Mouse (Mus musculus): ENCODE data around the gene Clhc1. TPM values are rescaled to one million over a fixed set of nuclear protein-coding genes. Genes with fewer than 3 reads are reported as not detected.

Gene Clhc1
- polyA plus RNA-seq, 1 experiment from 2014 or later = 0.28 TPM

- DNase-seq (ENCODE audit: low spot score) = no peak
- H3K9ac ChIP-seq (ENCODE audit: low read length) = no peak overlapping the region
- H3K4me3 ChIP-seq (ENCODE audit: low read depth, low read length) = no peak overlapping the region
- no peak overlapping the region for H3K4me2 ChIP-seq (ENCODE audit: low read length)
- no peaks in the 10 kb centered on the region for H3K36me3 ChIP-seq (ENCODE audit: control insufficient read depth, insufficient read depth, low read length)
- no peaks in the 10 kb centered on the region for H3K27me3 ChIP-seq (replicated peaks; ENCODE audit: control insufficient read depth, insufficient read depth, low read length)
- no peaks in the 10 kb centered on the region for H3K4me1 ChIP-seq (replicated peaks; ENCODE audit: control insufficient read depth, insufficient read depth, low read length)
- ATAC-seq (replicated peaks; ENCODE audit: low FRiP score, low TSS enrichment, low read depth) = no peak
- H3K9me3 ChIP-seq (ENCODE audit: control insufficient read depth, low read length) = no peaks in the 10 kb centered on the region
- no peak overlapping the region for H3K27ac ChIP-seq (ENCODE audit: low read depth)
Measured at GRCm38 (mm10) chr11:29597159-29597558, 49.4 kb downstream of the Clhc1 start.

GRCm38 (mm10) chr11:29599000-29599399, 51.2 kb downstream of the Clhc1 start:
- ATAC-seq (replicated peaks; ENCODE audit: low FRiP score, low TSS enrichment, low read depth) = no peak
- no peaks in the 10 kb centered on the region for H3K4me1 ChIP-seq (replicated peaks; ENCODE audit: control insufficient read depth, insufficient read depth, low read length)
- no peak overlapping the region for H3K4me3 ChIP-seq (ENCODE audit: low read depth, low read length)
- no peaks in the 10 kb centered on the region for H3K27me3 ChIP-seq (replicated peaks; ENCODE audit: control insufficient read depth, insufficient read depth, low read length)
- H3K27ac ChIP-seq (ENCODE audit: low read depth) = no peak overlapping the region
- DNase-seq (ENCODE audit: low spot score) = no peak
- no peak overlapping the region for H3K9ac ChIP-seq (ENCODE audit: low read length)
- H3K4me2 ChIP-seq (ENCODE audit: low read length) = no peak overlapping the region
- H3K36me3 ChIP-seq (ENCODE audit: control insufficient read depth, insufficient read depth, low read length) = no peaks in the 10 kb centered on the region
- no peaks in the 10 kb centered on the region for H3K9me3 ChIP-seq (ENCODE audit: control insufficient read depth, low read length)

GRCm38 (mm10) chr11:29603581-29603980, 55.8 kb downstream of the Clhc1 start:
- DNase-seq (ENCODE audit: low spot score) (no peak), ATAC-seq (replicated peaks; ENCODE audit: low FRiP score, low TSS enrichment, low read depth) (no peak)
- Histone ChIP-seq H3K27ac (ENCODE audit: low read depth) (no peak overlapping the region), H3K36me3 (ENCODE audit: control insufficient read depth, insufficient read depth, low read length) (no peaks in the 10 kb centered on the region), H3K4me3 (ENCODE audit: low read depth, low read length) (no peak overlapping the region), H3K27me3 (replicated peaks; ENCODE audit: control insufficient read depth, insufficient read depth, low read length) (no peaks in the 10 kb centered on the region), H3K4me2 (ENCODE audit: low read length) (no peak overlapping the region), H3K4me1 (replicated peaks; ENCODE audit: control insufficient read depth, insufficient read depth, low read length) (no peaks in the 10 kb centered on the region), H3K9me3 (ENCODE audit: control insufficient read depth, low read length) (no peaks in the 10 kb centered on the region), H3K9ac (ENCODE audit: low read length) (no peak overlapping the region)
- WGBS = 31% methylated on average over 2 of the region's 2 CpGs

DNA sequence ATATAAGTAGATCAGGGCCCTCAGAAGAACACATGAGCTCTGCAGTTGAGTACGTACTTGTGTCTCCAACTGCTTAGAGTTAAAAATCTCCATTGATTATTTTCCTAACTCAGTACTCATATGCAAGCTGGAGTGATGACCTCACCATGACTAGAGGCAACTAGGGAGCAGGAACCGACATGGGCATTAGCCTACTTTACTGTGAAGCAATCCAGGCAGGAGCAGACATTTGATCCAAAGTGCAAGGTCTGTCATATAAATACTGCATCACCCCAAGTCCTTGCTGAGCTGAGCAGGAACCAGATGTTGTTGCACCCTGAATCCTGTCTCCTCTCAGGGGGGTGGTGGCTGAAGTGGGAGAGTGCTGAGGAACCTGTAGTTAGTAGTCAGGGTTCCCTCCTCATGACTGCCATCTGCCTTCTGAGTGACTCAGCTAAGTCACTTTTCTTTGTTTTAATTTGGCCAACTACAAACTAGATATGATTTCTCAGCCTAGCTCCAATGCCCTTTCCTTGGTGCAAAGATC, 59.8 kb downstream of the Clhc1 start:
- Histone ChIP-seq H3K4me2 (ENCODE audit: low read length) (no peak overlapping the region), H3K36me3 (ENCODE audit: control insufficient read depth, insufficient read depth, low read length) (no peaks in the 10 kb centered on the region), H3K27ac (ENCODE audit: low read depth) (no peak overlapping the region), H3K9me3 (ENCODE audit: control insufficient read depth, low read length) (no peaks in the 10 kb centered on the region), H3K9ac (ENCODE audit: low read length) (no peak overlapping the region), H3K4me1 (replicated peaks; ENCODE audit: control insufficient read depth, insufficient read depth, low read length) (no peaks in the 10 kb centered on the region), H3K27me3 (replicated peaks; ENCODE audit: control insufficient read depth, insufficient read depth, low read length) (no peaks in the 10 kb centered on the region), H3K4me3 (ENCODE audit: low read depth, low read length) (no peak overlapping the region)
- DNase-seq (ENCODE audit: low spot score) (no peak), ATAC-seq (replicated peaks; ENCODE audit: low FRiP score, low TSS enrichment, low read depth) (no peak)
- WGBS = 78% methylated on average over 2 of the region's 2 CpGs

DNA sequence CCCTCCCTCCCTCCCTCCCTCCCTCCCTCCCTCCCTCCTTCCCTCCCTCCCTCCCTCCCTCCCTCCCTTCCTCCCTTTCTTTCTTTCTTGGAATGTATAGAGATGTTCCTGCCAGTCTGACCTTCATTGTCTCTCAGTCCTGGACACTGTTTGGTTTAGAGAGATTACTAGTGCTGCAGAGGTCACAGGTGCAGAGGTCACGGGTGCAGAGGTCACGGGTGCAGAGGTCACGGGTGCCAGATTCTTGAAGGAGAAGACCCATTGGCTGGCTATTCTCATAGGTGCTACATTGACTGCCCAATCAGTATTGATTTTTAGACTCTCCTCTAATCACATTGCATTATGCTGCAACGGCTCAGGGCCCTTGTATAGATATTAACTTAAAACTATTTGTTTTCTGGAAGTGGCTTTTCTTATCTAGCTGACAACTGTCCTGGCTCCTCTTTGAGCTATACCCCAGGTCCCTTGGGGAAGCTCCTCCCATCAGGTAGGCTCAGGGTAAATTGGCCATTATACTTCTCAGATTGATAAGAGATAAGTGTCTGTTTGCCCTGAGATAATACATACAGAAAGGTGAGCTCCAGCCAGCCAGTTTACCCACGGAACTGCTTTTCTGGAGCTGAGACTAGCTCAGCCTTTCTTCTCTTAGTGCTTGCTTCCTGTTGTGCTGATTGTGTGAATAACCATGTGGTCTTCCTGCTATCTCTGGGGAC, 62.2 kb downstream of the Clhc1 start:
- DNase-seq (ENCODE audit: low spot score) (peak; percentile 50), ATAC-seq (replicated peaks; ENCODE audit: low FRiP score, low TSS enrichment, low read depth) (0 out of 2 replicates have a peak, but pooled peaks have one; percentile 25)
- Histone ChIP-seq H3K36me3 (ENCODE audit: control insufficient read depth, insufficient read depth, low read length) (no peaks in the 10 kb centered on the region), H3K27me3 (replicated peaks; ENCODE audit: control insufficient read depth, insufficient read depth, low read length) (no peaks in the 10 kb centered on the region), H3K4me1 (replicated peaks; ENCODE audit: control insufficient read depth, insufficient read depth, low read length) (no peaks in the 10 kb centered on the region; the same call in 1 of the 2 replicates), H3K27ac (ENCODE audit: low read depth) (no peak overlapping the region), H3K4me3 (ENCODE audit: low read depth, low read length) (no peak overlapping the region), H3K4me2 (ENCODE audit: low read length) (no peak overlapping the region), H3K9ac (ENCODE audit: low read length) (no peak overlapping the region), H3K9me3 (ENCODE audit: control insufficient read depth, low read length) (no peaks in the 10 kb centered on the region)
- WGBS = 56% methylated on average over 5 of the region's 5 CpGs

DNA sequence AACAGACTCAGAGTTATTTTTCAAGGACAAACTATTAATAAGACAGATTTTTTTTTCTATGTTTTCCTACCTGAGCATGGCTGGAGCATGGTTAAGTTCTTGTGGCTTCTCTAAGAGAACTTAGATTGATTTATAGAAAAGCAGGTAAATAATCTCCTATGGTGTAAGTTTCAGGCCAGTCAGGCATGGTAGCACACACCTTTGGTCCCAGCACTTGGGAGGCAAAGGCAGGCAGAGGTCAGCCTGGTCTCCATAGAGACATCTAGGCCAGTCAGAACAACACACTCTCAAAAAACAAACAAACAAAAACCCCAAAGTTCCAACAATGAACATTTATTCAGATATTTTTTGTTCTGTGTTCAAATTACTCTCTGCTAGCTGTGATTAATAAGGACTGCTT, 64.3 kb downstream of the Clhc1 start:
- H3K4me3 ChIP-seq (ENCODE audit: low read depth, low read length) = no peak overlapping the region
- ATAC-seq (replicated peaks; ENCODE audit: low FRiP score, low TSS enrichment, low read depth) (no peak), DNase-seq (ENCODE audit: low spot score) (no peak)
- no peaks in the 10 kb centered on the region for H3K36me3 ChIP-seq (ENCODE audit: control insufficient read depth, insufficient read depth, low read length)
- no peaks in the 10 kb centered on the region; the same call in 1 of the 2 replicates for H3K4me1 ChIP-seq (replicated peaks; ENCODE audit: control insufficient read depth, insufficient read depth, low read length)
- no peaks in the 10 kb centered on the region for H3K27me3 ChIP-seq (replicated peaks; ENCODE audit: control insufficient read depth, insufficient read depth, low read length)
- H3K27ac ChIP-seq (ENCODE audit: low read depth) = no peak overlapping the region
- no peaks in the 10 kb centered on the region for H3K9me3 ChIP-seq (ENCODE audit: control insufficient read depth, low read length)
- H3K9ac ChIP-seq (ENCODE audit: low read length) = no peak overlapping the region
- H3K4me2 ChIP-seq (ENCODE audit: low read length) = no peak overlapping the region

GRCm38 (mm10) chr11:29613185-29613735, 65.5 kb downstream of the Clhc1 start:
- ATAC-seq (replicated peaks; ENCODE audit: low FRiP score, low TSS enrichment, low read depth) (no peak; the same call in 1 of the 2 replicates), DNase-seq (ENCODE audit: low spot score) (no peak)
- H3K36me3 ChIP-seq (ENCODE audit: control insufficient read depth, insufficient read depth, low read length) = no peaks in the 10 kb centered on the region
- H3K27me3 ChIP-seq (replicated peaks; ENCODE audit: control insufficient read depth, insufficient read depth, low read length) = no peaks in the 10 kb centered on the region
- WGBS = 79% methylated on average over 4 of the region's 4 CpGs
- H3K4me2 ChIP-seq (ENCODE audit: low read length) = no peak overlapping the region
- H3K9me3 ChIP-seq (ENCODE audit: control insufficient read depth, low read length) = no peaks in the 10 kb centered on the region
- H3K4me3 ChIP-seq (ENCODE audit: low read depth, low read length) = no peak overlapping the region
- H3K27ac ChIP-seq (ENCODE audit: low read depth) = no peak overlapping the region
- H3K4me1 ChIP-seq (replicated peaks; ENCODE audit: control insufficient read depth, insufficient read depth, low read length) = no peaks in the 10 kb centered on the region; the same call in 1 of the 2 replicates
- no peak overlapping the region for H3K9ac ChIP-seq (ENCODE audit: low read length)

DNA sequence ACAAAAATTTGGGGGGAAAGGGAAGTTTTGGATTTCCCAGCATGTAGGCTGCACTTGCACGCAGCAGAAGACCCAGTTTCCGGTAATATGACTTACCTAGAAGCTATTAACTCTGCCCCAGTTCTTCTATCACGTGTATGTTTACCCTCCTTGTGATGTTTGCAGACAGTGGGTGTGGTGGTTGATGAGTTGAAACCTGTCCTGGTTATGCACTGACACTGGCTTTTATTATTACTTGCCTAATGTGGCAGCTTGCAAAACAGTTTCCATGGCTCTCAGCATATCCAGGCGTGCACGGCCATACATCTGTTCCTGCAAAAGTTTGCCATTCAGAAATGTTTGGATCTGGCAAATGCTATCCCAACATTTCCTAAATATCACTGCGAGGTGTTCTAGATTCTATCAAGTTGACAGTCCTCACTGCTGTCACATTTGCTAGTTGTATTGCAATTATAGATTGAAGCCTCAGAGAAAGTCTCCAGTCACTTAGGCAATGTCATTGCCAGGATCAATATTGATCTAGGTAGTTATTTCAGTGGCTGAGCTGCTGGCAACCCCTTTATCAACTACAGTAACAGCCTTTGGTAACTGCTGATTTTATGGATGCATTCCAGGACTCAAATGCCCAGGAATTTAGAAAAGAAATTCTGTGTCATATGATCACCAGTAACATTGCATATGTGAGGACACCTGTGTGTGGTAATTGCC, 66.6 kb downstream of the Clhc1 start:
- no peaks in the 10 kb centered on the region for H3K27me3 ChIP-seq (replicated peaks; ENCODE audit: control insufficient read depth, insufficient read depth, low read length)
- H3K9me3 ChIP-seq (ENCODE audit: control insufficient read depth, low read length) = no peaks in the 10 kb centered on the region
- no peaks in the 10 kb centered on the region for H3K36me3 ChIP-seq (ENCODE audit: control insufficient read depth, insufficient read depth, low read length)
- no peak overlapping the region for H3K4me2 ChIP-seq (ENCODE audit: low read length)
- no peak overlapping the region for H3K27ac ChIP-seq (ENCODE audit: low read depth)
- H3K4me3 ChIP-seq (ENCODE audit: low read depth, low read length) = no peak overlapping the region
- ATAC-seq (replicated peaks; ENCODE audit: low FRiP score, low TSS enrichment, low read depth) = 0 out of 2 replicates have a peak, but pooled peaks have one; percentile 56
- H3K4me1 ChIP-seq (replicated peaks; ENCODE audit: control insufficient read depth, insufficient read depth, low read length) = no peaks in the 10 kb centered on the region; the same call in 1 of the 2 replicates
- no peak overlapping the region for H3K9ac ChIP-seq (ENCODE audit: low read length)
- WGBS = 68% methylated on average over 6 of the region's 6 CpGs
- DNase-seq (ENCODE audit: low spot score) = no peak
